Mouse (Mus musculus) embryo, embryonic 9.5 days (tissue): Measurements from ENCODE around the gene Gpm6a.
"Not testable (repeated sequence)": the region's sequence is repeated elsewhere in the genome, so short reads cannot be mapped to it uniquely, and the experiment has no call there.

ENCODE experiments used
- DNase-seq: peaks from one replicate; pipeline ENCODE4 v3.0.0-alpha.2; 2017; ENCODE audit errors: extremely low spot score

Gene Gpm6a

DNA sequence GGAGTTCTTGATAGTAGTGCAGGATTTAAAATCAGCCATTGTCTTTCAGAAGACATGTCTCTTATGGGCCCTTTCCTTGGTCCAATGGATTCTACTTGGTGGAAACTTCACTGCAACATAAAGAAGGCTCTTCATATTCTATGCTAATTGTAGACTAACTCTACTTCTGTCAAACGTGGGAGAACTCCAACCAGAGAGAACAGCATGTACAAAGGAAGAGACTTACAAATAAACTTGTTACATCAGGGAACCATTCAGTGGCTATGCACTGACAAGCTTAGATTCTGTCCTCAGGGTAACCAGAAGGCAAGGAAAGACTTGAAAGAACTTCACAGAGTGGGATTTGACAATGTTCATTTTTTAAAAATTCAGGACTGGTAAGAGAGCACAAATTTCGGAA, 48.3 kb downstream of the Gpm6a start:
- no peak for DNase-seq

GRCm38 (mm10) chr8:55012228-55012627, 57.6 kb downstream of the Gpm6a start:
- DNase-seq = no peak

DNA sequence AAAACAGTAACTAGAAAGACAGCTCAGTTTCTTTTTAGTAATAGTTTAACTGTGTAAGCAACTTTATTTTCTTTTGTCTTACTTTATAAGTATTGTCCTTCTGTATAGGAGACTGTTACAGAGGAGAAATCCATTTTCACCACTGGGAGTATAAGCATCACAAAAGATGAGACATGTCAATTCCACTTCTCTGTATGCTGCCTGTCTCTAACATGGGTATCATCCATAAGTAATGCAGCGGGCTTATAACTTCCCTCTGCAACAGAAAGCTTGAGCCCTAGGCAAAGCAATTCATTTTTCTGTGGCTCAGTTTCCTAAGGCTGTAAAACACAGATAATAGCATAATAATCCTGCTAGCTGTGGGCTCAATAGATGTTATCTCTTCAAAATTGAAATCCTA, 62.4 kb downstream of the Gpm6a start:
- DNase-seq = no peak

- no peak for DNase-seq
These were observed 71.4 kb downstream of the Gpm6a start for GRCm38 (mm10) chr8:55025851-55026660.

GRCm38 (mm10) chr8:55026661-55027000, 72.0 kb downstream of the Gpm6a start:
- DNase-seq = no peak

DNA sequence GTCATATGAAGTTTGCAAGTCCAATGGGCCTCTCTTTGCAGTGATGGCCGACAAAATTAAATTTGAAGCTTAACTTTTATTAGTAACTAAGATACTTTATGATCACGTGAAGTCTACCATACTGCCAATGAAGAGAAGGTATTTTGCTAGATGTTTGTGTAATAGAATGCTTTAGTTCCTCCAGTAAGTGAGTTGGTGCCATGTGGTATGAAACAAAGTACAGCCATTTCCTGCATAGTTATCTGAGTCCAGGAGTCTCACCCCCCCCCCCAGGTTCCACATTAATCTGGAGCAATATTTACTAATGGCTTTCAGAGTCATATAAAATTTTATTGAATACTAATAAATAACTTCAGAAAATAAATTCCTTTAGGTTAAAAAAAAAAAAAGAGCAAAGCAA, 73.7 kb downstream of the Gpm6a start:
- DNase-seq = no peak

DNA sequence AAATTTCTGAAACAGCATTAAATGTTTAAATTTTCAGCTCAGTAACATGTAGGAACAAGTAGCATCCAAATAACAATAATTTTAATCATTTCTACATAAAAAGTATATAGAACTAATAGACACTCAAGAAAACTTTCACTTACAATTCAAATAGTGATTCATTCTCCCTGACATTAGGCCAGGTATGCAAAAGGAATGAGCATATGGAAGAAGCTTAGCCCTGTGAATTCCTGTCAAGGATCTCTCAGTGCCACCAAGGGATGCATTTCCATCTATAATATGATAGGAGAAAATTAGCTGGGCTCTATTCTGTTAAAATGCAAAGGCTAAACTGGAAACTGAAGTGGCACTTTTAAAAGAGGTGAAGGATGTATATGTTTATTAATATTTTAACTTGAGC, 76.5 kb downstream of the Gpm6a start:
- no peak for DNase-seq

DNA sequence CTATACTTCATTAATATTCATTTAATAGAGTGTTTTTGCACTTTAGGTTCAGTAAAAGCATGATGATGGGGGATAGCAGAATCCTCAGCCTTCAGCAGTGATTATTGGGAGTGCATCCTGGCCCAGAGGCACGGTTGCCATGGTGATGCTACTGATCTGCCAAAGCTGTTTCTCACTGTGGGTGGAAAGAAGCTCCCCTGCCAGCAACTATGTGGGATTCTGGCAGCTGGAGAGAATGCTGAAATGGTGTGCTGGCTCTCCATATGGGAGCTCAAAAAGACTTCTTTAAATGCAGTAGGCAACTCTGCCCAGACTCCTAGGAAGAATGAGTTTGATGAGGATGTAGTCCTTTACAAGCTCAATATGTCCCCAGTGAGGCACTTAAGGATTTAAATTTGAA, 79.7 kb downstream of the Gpm6a start:
- DNase-seq = peak; percentile 38

- no peak for DNase-seq
These were observed 80.8 kb downstream of the Gpm6a start for GRCm38 (mm10) chr8:55035416-55035815.

DNA sequence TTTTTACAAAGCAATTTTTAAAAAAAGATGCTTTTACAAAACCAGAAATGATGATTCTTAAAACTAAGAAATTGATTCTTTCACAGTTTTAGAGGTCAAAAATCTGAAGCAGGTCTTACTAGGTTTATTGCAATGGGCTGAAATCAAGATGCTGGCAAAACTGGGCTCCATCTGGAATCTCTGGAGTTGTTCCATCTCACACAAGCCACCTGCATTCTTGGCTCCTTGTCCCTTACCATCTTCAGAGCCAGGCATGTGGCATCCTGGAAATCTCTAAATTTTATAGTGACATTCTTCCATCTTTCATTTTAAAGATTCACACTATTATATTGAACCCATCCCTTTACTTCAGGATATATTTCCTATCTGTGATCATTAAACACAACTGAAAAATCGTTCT, 88.3 kb downstream of the Gpm6a start:
- DNase-seq = no peak

DNA sequence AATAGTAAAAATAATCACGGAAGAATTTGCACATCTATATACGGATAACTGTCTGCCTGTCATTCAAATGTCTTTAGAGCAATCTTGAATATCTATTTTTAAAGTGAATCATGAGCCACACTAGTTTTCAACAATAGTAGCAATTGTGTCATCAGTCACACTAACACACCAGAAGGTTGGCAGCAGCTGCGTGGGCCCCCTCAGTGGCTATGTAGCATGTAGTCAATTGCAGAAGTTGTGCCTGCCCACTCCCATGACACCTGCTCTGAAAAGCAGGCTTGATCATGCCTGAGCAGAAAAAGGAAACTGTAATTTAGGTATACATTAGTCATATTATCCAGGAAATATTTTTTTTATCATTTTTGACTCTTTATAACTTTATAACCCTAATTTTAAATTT, 93.8 kb downstream of the Gpm6a start:
- DNase-seq = no peak

GRCm38 (mm10) chr8:55049979-55050378, 95.3 kb downstream of the Gpm6a start:
- no peak for DNase-seq

- not testable (repeated sequence) for DNase-seq
These were observed 114.2 kb downstream of the Gpm6a start for GRCm38 (mm10) chr8:55068811-55069210.

DNA sequence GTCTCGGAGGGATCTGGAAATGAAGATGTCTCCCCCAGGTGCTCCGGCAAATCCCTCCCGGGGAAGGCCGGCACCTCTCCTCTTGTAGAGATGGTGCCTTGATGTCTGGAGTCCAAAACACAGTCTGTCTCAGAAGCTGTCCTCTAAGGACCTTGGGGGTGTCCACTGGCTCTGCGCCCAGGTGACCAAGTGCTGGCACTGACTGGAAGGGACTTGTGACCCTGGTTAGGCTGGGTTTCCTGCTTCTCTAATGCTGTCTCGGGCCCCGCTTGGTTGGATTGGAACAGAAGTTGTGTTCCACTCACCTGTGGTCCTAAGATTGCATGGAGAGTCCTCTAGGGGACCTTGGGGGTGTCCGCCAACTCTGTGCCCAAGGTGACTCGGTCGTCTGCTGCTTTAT, 118.8 kb downstream of the Gpm6a start:
- DNase-seq = no peak

DNA sequence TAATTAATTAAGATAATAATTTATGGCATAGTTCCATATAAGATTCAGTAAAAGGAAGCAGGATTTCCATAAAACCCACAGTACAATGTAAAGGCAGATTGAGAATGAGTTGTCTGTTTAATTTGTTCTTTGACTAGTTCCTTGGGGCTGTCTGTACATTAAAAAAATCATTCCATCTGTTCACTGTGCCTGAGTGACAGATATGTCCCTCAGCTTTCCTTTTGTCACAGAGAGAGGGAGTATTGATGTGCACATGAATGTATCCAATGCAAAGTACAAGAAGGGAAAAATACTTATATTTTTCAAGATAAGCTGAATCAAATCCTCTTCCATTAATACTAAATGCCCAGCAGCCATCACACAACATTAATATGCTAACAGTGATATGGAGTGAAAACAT, 147.6 kb downstream of the Gpm6a start:
- DNase-seq = no peak

- DNase-seq = no peak
These were observed 148.4 kb downstream of the Gpm6a start for GRCm38 (mm10) chr8:55103065-55103464.

DNA sequence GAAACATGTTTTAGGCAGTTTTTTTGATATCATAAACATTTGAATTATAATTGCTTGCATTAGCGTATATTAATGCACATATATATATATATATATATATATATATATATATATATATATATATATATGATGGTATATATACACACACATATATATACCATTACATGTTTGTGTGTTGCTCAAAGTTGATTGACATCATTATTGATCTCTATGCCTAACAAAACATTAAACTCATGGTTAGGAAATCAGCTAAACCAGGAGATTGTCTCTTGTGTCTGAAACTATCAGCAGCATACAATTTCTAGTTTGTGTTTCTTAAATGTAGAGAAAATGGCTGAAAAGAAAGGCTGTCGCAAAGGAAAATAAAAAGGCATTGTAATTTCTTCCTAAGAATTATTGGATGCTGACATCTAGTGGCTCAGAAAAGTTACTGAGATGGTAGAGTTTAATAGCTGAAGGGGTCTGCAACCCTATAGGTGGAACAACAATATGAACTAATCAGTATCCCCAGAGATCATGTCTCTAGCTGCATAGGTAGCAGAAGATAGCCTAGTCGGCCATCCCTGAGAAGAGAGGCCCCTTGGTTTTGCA, 149.3 kb downstream of the Gpm6a start:
- no peak for DNase-seq
